Mouse (Mus musculus) heart, adult 18-20 months (tissue): ENCODE data around the gene Spag7. TPM values are rescaled to one million over a fixed set of nuclear protein-coding genes. Genes with fewer than 3 reads are reported as not detected.

Source experiments
- DNase-seq, 2 experiments: peaks; one replicate each; pipeline ENCODE4 v3.0.0; 2021 to 2022; ENCODE audit warnings: mixed read lengths in 1 of 2
- total RNA-seq, 2 experiments: library from RNA; stranded (reverse); gene quantifications; 2 replicates each; pipeline ENCODE4 v1.2.3; 2021

The Spag7 gene
- total RNA-seq, 2 experiments from 2014 or later, result 89.3 to 93.9 TPM

GRCm38 (mm10) chr11:70656964-70657363 is 12.3 kb downstream of the Spag7 start, which contains the start of gene Eno3:
Eno3 (plus strand) TSS chr11:70657202.
- peak; percentile 52 to 55 for DNase-seq

GRCm38 (mm10) chr11:70656456-70656927 is 12.7 kb downstream of the Spag7 start:
- DNase-seq, result peak; percentile 87 to 88

GRCm38 (mm10) chr11:70655571-70656455 is 13.4 kb downstream of the Spag7 start:
- peak; percentile 73 to 74 for DNase-seq

- peak; percentile 89 to 90 for DNase-seq
These were observed 14.2 kb downstream of the Spag7 start for GRCm38 (mm10) chr11:70654923-70655570.

GRCm38 (mm10) chr11:70654198-70654922 is 14.9 kb downstream of the Spag7 start, which contains the start of gene Pfn1:
Pfn1 (minus strand) TSS chr11:70654644.
- DNase-seq, result peak; percentile 81 to 83

GRCm38 (mm10) chr11:70653345-70654197 is 15.6 kb downstream of the Spag7 start:
- peak; percentile 75 to 77 for DNase-seq

GRCm38 (mm10) chr11:70652884-70653344 is 16.3 kb downstream of the Spag7 start:
- no peak for DNase-seq

GRCm38 (mm10) chr11:70652029-70652883 is 17.0 kb downstream of the Spag7 start:
- DNase-seq, result no peak

GRCm38 (mm10) chr11:70651391-70651790 is 17.8 kb downstream of the Spag7 start:
- DNase-seq, result peak in 1 of 2 experiments; percentile 20

GRCm38 (mm10) chr11:70650322-70651175 is 18.7 kb downstream of the Spag7 start:
- peak in 1 of 2 experiments; percentile 19 for DNase-seq

- DNase-seq, result peak in 1 of 2 experiments; percentile 15
These were observed 20.0 kb downstream of the Spag7 start for GRCm38 (mm10) chr11:70649185-70649734.

GRCm38 (mm10) chr11:70648512-70648911 is 20.7 kb downstream of the Spag7 start:
- no peak for DNase-seq

- no peak for DNase-seq
These were observed 21.3 kb downstream of the Spag7 start for GRCm38 (mm10) chr11:70647716-70648420.

- peak; percentile 97 to 98 for DNase-seq
These were observed 22.2 kb downstream of the Spag7 start, which contains the start of the genes Rnf167 and Slc25a11 for GRCm38 (mm10) chr11:70646691-70647650. Rnf167 (plus strand) TSS chr11:70647235. Slc25a11 (minus strand) TSS chr11:70647479.

GRCm38 (mm10) chr11:70646259-70646555 is 23.0 kb downstream of the Spag7 start:
- DNase-seq, result no peak

- peak in 1 of 2 experiments; percentile 35 for DNase-seq
These were observed 23.6 kb downstream of the Spag7 start for GRCm38 (mm10) chr11:70645461-70646258.
